Mouse (Mus musculus): ENCODE results near the gene Ufsp2.

The Ufsp2 gene

DNA sequence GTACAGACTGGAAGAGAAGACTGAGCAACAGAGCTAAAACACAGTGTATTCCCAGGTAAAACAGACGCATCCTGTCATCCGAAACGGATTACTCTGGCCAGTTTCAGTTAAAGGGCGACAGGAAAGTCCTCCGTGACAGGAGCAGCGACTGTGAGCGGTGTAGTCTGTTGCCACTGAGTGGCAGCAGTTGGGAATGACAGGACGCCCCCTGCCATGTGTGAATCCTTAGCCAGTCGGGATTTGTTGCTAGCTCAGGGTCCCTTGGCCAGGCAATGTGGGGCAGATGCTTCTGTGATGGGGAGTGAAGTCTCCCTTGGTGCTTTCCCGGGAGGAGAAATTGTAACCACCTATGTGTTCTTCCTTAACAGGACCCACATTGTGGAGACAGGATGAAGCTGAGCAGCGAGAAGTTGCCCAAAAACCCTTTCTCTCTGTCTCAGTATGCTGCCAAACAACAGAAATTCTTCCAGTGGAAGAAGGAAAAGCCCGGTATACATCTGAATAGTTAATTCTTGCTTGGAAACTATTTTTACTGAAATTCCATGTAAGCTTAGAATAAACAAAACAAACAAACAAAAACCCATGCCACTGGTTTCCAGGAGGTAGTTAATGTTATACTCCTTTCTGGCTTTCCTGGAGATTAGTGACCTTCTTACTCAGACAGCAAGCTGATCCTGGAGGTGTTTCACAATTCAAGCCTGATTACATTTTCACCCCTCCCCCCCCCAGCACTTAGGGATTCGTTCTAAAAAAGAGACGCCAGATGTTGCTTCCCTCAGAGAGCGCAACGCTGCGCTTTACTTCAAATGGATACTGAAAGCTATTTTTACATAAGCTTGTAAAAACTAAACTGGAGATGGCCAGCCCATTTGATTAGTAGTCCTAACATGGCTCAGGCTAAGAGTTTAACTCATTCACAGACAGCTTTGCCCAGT, 35.7 kb downstream of the Ufsp2 start:
- DNase-seq (ENCODE audit: low spot score in 2 of 2) = no peak

DNA sequence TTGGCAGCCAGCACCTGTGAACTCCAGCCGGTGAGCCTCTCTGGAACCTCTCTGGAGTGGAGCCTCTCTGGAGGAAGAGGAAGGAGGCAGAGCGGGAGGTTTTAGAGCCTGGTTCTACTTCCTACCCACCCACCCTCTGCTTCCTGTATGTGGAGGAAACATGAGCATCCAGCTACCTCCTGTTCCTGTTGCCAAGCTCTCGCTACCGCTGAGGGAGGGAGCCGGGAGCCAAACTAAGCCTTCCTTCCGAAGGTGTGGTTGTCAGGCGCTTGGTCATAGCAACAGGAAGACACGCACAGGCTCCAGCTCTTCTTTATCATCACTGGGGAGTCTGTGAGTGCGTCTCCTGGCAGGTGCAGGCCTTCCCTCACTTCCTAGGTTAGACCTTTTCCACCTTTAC, 46.9 kb downstream of the Ufsp2 start:
- DNase-seq (ENCODE audit: low spot score in 2 of 2) = no peak

DNA sequence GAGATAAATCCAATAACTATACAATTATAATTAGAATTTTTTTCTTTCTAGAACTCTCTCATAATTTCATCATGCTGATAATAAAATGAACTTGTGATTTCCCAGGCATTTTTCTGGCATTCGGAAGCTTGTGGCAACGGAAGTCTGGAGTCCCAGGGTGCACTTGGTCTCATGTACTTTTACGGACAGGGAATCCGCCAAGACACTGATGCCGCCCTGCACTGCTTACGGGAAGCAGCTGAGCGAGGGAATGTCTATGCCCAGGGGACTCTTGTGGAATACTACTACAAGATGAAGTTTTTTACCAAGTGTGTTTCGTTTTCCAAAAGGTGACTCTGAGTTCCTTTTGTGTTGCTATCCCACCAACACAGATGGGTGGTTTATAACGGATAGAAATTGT, 47.4 kb downstream of the Ufsp2 start:
- no peak for DNase-seq (ENCODE audit: low spot score in 2 of 2)

DNA sequence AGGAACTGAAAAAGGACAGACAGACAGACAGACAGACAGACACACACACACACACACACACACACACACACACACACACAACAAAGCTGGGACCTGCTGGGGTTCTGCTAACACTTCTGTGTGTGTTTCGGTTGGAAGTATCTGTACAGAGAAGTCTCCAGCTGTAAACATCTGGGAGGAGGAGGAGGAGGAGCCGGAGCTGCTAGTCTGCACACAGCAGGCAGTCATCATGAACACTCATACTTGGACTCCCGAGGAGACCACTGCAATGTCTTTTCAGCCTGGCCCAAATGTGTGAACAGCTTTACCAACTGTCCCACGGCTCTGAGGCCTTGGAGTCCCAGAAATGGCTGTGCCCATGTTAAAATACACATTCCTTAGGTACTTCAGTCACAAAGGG, 49.1 kb downstream of the Ufsp2 start:
- no peak for DNase-seq (ENCODE audit: low spot score in 2 of 2)

DNA sequence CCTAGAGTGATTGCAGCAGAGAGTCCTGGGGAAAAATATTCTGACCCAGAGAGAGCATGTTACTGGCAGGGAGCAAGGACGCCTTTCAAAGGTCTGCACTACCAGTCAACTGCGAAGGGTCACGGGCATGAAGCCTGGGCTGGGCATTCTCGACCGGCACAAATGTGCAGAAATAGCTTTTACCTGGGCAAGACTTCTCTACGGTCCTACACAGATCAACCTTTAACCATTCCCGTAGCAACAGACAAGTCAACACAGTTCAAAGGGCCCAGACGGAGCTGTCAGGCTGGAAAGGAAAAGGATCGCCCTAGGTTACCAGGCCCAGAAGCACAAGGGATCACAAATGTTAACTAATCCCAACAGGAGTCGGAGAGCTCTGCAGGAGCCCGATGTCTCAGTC, 60.9 kb downstream of the Ufsp2 start:
- no peak for DNase-seq (ENCODE audit: low spot score in 2 of 2)

DNA sequence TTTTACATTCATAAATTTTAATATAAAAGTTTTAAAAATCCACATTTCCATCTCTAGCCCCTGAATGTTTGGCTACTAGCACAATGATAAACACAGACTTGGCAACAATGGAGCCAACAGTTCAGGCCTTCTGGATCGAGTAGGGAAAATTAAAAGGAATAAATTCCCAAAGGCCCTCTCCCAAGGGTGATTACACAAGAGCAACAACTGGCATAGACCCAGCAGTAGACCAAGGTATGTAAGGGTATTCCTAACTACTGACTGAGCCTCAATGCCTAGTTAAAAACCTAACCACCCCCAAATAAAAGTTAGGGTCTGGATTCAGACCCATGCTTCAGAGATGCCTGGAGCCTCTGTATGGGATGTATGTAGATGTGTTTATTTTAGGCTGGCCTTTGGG, 64.3 kb downstream of the Ufsp2 start:
- DNase-seq (ENCODE audit: low spot score in 2 of 2) = no peak

DNA sequence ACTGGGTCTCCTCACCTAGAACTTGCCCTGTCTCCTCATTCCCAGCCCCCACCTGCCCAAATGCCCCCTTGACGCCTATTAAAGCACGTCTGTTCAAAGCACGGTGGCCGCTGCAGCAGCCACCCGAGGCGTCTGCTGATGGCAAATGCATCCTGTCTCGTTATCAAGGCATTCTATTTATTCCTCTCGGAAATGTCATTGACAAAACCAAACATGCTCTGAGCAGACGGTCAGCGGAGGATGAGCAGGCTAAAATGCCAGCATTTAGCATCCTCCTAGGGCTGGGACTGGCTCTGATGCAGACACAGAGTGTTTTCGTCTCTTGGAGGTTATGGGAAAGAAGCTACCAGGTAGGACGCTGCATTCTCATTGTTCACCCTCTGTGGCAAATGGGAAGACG, 64.9 kb downstream of the Ufsp2 start:
- DNase-seq (ENCODE audit: low spot score in 2 of 2) = no peak

All from urinary bladder, postnatal 4 days (tissue).